Mouse (Mus musculus) gastrocnemius, adult 2 months (tissue): Measurements from ENCODE around the gene Zcchc3. TPM values are rescaled to one million over a fixed set of nuclear protein-coding genes. Genes with fewer than 3 reads are reported as not detected.

ENCODE experiments used
- DNase-seq: peaks from one replicate; pipeline ENCODE4 v3.0.0; 2022
- H3K27ac ChIP-seq: fragments of 200-600 bp; 2 replicates; pipeline ENCODE4 v1.8.1; 2022; ENCODE audit warnings: mild to moderate bottlenecking
- H3K4me3 ChIP-seq: fragments of 200-600 bp; 2 replicates; pipeline ENCODE4 v1.8.1; 2022; ENCODE audit warnings: mild to moderate bottlenecking, moderate library complexity
- CTCF ChIP-seq: fragments of 200-600 bp; IDR thresholded peaks from 2 replicates; pipeline ENCODE4 v1.8.1; 2022; ENCODE audit warnings: antibody characterized with exemption, mild to moderate bottlenecking, moderate library complexity
- intact Hi-C: fragments of 180-260 bp; cut with DNase I; formaldehyde crosslinking; loops from one replicate; pipeline ENCODE4 v1.15.1; 2025
- total RNA-seq, 2 experiments: library from RNA; stranded (reverse); gene quantifications; 2 replicates each; pipeline ENCODE4 v1.2.3; 2021

Zcchc3 gene
- total RNA-seq, 2 experiments from 2014 or later: 1.1 to 1.8 TPM

- H3K27ac ChIP-seq: peak within 1 kb of the TSS; percentile 82
- TF ChIP-seq CTCF: no peak
- peak within 1 kb of the TSS; percentile 86 for H3K4me3 ChIP-seq
- intact Hi-C loops: no loop called here
- DNase-seq: peak; percentile 96
Measured at GRCm38 (mm10) chr2:152397680-152398435, 17.0 kb downstream of the Zcchc3 start, which contains the start of gene Sox12. Gene Sox12, minus strand, starts transcription at chr2:152398063.

DNA sequence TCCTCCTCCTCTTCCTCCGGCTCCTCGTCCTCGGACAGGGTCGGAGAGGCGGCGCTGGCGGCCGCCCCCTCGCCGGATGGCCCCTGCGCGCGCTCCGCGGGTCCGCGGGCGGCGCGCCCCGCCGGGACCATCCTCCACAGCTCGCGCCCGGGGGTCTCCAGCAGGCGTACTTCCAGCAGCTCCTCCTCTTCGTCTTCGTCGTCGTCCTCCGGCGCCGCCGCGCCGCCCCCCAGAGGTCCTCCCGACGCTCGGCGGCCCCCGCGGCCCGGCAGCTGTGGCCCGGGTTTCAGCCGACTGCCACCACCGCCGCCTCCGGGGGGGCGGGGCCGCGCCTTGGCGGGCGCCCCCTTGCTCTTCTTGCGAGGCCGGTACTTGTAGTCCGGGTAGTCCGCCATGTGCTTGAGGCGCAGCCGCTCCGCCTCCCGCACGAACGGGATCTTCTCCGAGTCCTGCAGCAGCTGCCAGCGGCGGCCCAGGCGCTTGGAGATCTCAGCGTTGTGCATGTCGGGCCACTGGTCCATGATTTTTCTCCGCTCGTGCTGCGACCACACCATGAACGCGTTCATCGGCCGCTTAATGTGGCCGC, 17.7 kb downstream of the Zcchc3 start:
- peak; percentile 84 for DNase-seq
- H3K4me3 ChIP-seq: peak overlapping the region; percentile 86
- intact Hi-C loops: no loop called here
- TF ChIP-seq CTCF: peak; percentile 13; the same call in 1 of the 2 replicates
- H3K27ac ChIP-seq: peak overlapping the region; percentile 72

- peak overlapping the region; percentile 86 for H3K4me3 ChIP-seq
- intact Hi-C loops: no loop called here
- DNase-seq: peak; percentile 80
- H3K27ac ChIP-seq: peak overlapping the region; percentile 72
- peak; percentile 30; the same call in 1 of the 2 replicates for TF ChIP-seq CTCF
Measured at GRCm38 (mm10) chr2:152396110-152397003, 18.5 kb downstream of the Zcchc3 start.

GRCm38 (mm10) chr2:152395271-152395920, 19.4 kb downstream of the Zcchc3 start:
- Histone ChIP-seq H3K27ac (peak overlapping the region; percentile 72; the same call in 1 of the 2 replicates), H3K4me3 (peak overlapping the region; percentile 86)
- no peak for DNase-seq
- no peak for TF ChIP-seq CTCF
- intact Hi-C loops: no loop called here

GRCm38 (mm10) chr2:152393225-152394017, 21.4 kb downstream of the Zcchc3 start:
- intact Hi-C loops: loop anchor here (1.0 kb wide), 1 partner anchor 44 kb away; no protein-coding TSS in a partner anchor
- Histone ChIP-seq H3K4me3 (no peak overlapping the region), H3K27ac (no peak overlapping the region)
- DNase-seq: no peak
- no peak for TF ChIP-seq CTCF

- peak; percentile 29 for DNase-seq
- no peak overlapping the region for H3K27ac ChIP-seq
- peak; percentile 82 for TF ChIP-seq CTCF
- H3K4me3 ChIP-seq: no peak overlapping the region
- intact Hi-C loops: loop anchor here (1.0 kb wide), 1 partner anchor 45 kb away; no protein-coding TSS in a partner anchor
Measured at GRCm38 (mm10) chr2:152392786-152393185, 22.0 kb downstream of the Zcchc3 start.

DNA sequence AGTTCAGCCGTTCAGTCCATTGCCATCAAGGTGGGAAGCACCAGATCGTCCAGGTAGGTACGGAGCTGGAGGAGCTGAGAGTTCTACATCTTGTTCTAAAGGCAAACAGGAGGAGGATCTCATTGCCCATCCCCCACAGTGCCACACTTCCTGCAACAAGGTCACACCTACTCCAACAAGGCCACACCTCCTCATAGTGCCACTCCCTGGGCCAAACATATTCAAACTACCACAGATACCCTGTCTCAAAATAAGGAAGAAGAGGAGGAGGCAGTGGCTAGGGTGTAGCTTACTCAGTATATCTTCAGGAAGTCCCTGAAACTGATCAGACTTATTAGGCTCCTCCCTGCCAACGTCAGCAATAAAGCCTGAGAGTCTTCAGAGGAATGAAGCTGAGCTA, 30.6 kb downstream of the Zcchc3 start:
- intact Hi-C loops: no loop called here
- Histone ChIP-seq H3K27ac (no peak overlapping the region), H3K4me3 (no peak overlapping the region)
- no peak for DNase-seq
- TF ChIP-seq CTCF: no peak

- no peak within 1 kb of the TSS for H3K27ac ChIP-seq
- no peak for DNase-seq
- intact Hi-C loops: no loop called here
- no peak for TF ChIP-seq CTCF
- H3K4me3 ChIP-seq: no peak within 1 kb of the TSS
Measured at GRCm38 (mm10) chr2:152376345-152376741, 38.5 kb downstream of the Zcchc3 start, which contains the start of gene Nrsn2. Gene Nrsn2, minus strand, starts transcription at chr2:152376638.

DNA sequence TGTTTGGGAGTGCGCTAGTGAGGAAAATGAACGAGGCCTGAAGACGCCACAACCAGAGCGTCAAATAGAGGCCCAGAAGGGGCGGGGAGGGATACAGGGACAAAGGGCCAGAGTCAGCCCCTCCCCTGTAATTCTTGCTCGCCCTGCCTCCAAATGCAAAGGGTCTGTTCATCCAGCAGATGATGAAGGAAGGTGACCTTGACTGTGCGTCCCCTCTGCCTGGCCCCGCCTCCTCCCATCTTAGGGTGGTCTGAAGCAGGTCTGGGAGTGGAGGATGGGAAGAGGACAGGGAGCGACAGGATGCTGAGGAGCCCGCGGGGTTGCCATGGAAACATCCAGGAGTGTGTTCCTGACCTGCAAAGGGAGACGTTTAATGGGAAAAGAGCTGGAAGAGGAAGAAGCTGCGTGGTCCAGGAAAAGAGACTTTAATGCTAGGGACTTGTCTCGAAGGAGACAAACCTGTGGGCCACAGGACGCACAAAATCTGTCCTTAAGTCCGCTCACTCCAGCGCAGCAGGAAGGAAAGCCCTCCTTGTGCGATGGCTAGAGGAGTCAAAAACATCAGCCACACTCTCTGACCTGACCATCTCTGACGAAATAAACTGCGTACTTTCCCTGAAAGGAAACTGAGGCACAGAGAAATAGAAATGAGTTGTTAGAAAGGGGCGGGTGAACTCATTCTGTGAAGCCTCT, 39.0 kb downstream of the Zcchc3 start:
- no peak for TF ChIP-seq CTCF
- no peak overlapping the region for H3K27ac ChIP-seq
- intact Hi-C loops: no loop called here
- DNase-seq: no peak
- no peak overlapping the region for H3K4me3 ChIP-seq

- DNase-seq: no peak
- H3K4me3 ChIP-seq: no peak overlapping the region
- intact Hi-C loops: no loop called here
- no peak for TF ChIP-seq CTCF
- H3K27ac ChIP-seq: no peak overlapping the region
Measured at GRCm38 (mm10) chr2:152373547-152373946, 41.3 kb downstream of the Zcchc3 start.

- no peak for TF ChIP-seq CTCF
Measured at GRCm38 (mm10) chr2:152372661-152373060, 42.2 kb downstream of the Zcchc3 start.

More at GRCm38 (mm10) chr2:152372661-152373060, 42.2 kb downstream of the Zcchc3 start:
- intact Hi-C loops: no loop called here
- no peak for DNase-seq
- no peak overlapping the region for H3K4me3 ChIP-seq
- H3K27ac ChIP-seq: no peak overlapping the region
